Mouse (Mus musculus) midbrain, postnatal 0 days (tissue): ENCODE results near the gene Gm20388. TPM values are rescaled to one million over a fixed set of nuclear protein-coding genes. Genes with fewer than 3 reads are reported as not detected.

Experiments used
- ATAC-seq: fragments of 200-750 bp; cut with Nextera tagmentation; 2 replicates; pipeline ENCODE4 v1.8.0; 2017; ENCODE audit warnings: moderate number of reproducible peaks, mild to moderate bottlenecking, moderate TSS enrichment, moderate library complexity; ENCODE audit not compliant: low FRiP score
- DNase-seq: peaks from one replicate; pipeline ENCODE4 v3.0.0-alpha.2; 2015; ENCODE audit warnings: low spot score
- H3K27ac ChIP-seq: fragments of 300-500 bp; sonication (generic); 2 replicates; pipeline ENCODE4 v1.5.1; 2014; ENCODE audit warnings: low read depth, mild to moderate bottlenecking, low read length, mixed read lengths
- H3K27me3 ChIP-seq: fragments of 300-500 bp; sonication (generic); 2 replicates; pipeline ENCODE4 v1.6.1; 2014; ENCODE audit warnings: low read length, control low read depth, mixed read lengths; ENCODE audit not compliant: insufficient read depth
- H3K36me3 ChIP-seq: fragments of 300-500 bp; sonication (generic); 2 replicates; pipeline ENCODE4 v1.6.1; 2014; ENCODE audit warnings: low read length, control low read depth, mixed read lengths; ENCODE audit not compliant: insufficient read depth
- H3K4me1 ChIP-seq: fragments of 300-500 bp; sonication (generic); 2 replicates; pipeline ENCODE4 v1.6.1; 2014; ENCODE audit warnings: mild to moderate bottlenecking, control low read depth, antibody characterized with exemption, low read length, mixed read lengths; ENCODE audit not compliant: insufficient read depth
- H3K4me2 ChIP-seq: fragments of 300-500 bp; sonication (generic); 2 replicates; pipeline ENCODE4 v1.6.1; 2014; ENCODE audit warnings: low read depth, mild to moderate bottlenecking, low read length, mixed read lengths; ENCODE audit not compliant: poor library complexity, severe bottlenecking
- H3K4me3 ChIP-seq: fragments of 300-500 bp; sonication (generic); 2 replicates; pipeline ENCODE4 v1.5.1; 2014; ENCODE audit warnings: low read depth, mild to moderate bottlenecking, low read length, moderate library complexity
- H3K9ac ChIP-seq: fragments of 300-500 bp; sonication (generic); replicated peaks from 2 replicates; pipeline ENCODE4 v1.6.1; 2014; ENCODE audit warnings: mild to moderate bottlenecking, low read length, moderate library complexity, mixed read lengths; ENCODE audit not compliant: poor library complexity, severe bottlenecking
- H3K9me3 ChIP-seq: fragments of 300-500 bp; sonication (generic); 2 replicates; pipeline ENCODE4 v1.6.1; 2016; ENCODE audit warnings: low read length, control low read depth
- CTCF ChIP-seq: IDR thresholded peaks from 2 replicates; pipeline ENCODE4 v1.5.1; 2016; ENCODE audit warnings: antibody characterized with exemption, mild to moderate bottlenecking
- WGBS: fragments of 180-500 bp; shearing (Covaris S2); extraction: QIAGEN DNeasy Blood & Tissue Kit; methylation state at CpG from one replicate; pipeline ENCODE4 v1.1.7; 2014; 5-methylcytosine and 5-hydroxymethylcytosine counted together
- polyA plus RNA-seq: library from polyadenylated mRNA; unstranded; fragments of >200 nt; fragmentation: Nextera tagmentation; extraction: Ambion mirVana; gene quantifications from 2 replicates; pipeline ENCODE4 v1.2.1, GENCODE M21; 2015
- total RNA-seq: library from RNA; depleted of rRNA; stranded (reverse); fragments of >200 nt; gene quantifications from 2 replicates; pipeline ENCODE4 v1.2.3, GENCODE M21; 2014

The Gm20388 gene
- total and polyA plus RNA-seq, 2 experiments from 2014 or later: 74.2 TPM; not detected in 1

DNA sequence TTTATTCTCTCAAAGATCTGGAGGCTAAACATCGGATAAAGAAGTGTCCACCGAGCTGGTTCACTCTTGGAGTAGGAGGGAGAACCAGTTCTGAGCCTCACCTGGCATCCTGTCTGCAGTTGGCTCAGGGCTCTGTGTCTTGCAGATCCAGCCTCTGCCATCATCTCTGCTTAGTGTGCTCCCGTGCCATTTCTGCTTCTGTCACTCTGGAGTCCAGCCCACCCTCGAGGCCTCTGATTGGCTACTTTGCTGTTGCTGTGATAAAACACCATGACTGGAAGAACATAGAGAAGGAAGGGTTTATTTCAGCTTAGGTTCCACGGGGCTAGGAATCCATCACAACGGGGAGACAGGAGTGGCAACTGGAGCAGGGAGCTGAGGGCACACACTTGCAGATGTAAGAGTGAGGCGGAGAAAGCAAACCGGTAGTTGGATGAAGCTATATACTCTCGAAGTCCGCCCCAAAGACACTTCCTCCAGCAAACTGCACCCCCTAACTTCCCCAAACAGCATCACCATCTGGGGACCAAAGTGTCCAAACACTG, 1119.9 kb downstream of the Gm20388 start:
- 72% methylated on average over 10 of the region's 10 CpGs for WGBS
- Histone ChIP-seq H3K9me3 (no peaks in the 10 kb centered on the region), H3K36me3 (no peaks in the 10 kb centered on the region), H3K4me1 (no peaks in the 10 kb centered on the region), H3K4me3 (no peak overlapping the region), H3K4me2 (no peak overlapping the region), H3K27me3 (no peaks in the 10 kb centered on the region), H3K27ac (no peak overlapping the region), H3K9ac (no peak overlapping the region)
- TF ChIP-seq CTCF: no peak
- peak; percentile 47 for DNase-seq
- no peak for ATAC-seq

- Histone ChIP-seq H3K27ac (no peak overlapping the region), H3K9ac (no peak overlapping the region), H3K4me1 (no peaks in the 10 kb centered on the region), H3K4me3 (no peak overlapping the region), H3K9me3 (no peaks in the 10 kb centered on the region), H3K4me2 (no peak overlapping the region), H3K27me3 (no peaks in the 10 kb centered on the region), H3K36me3 (no peaks in the 10 kb centered on the region)
- WGBS: 80% methylated on average over 20 of the region's 20 CpGs
- ATAC-seq (no peak), DNase-seq (no peak)
- no peak for TF ChIP-seq CTCF
Measured at GRCm38 (mm10) chr8:121033299-121034013, 1122.8 kb downstream of the Gm20388 start.

GRCm38 (mm10) chr8:121035611-121036010, 1125.0 kb downstream of the Gm20388 start:
- 75% methylated on average over 8 of the region's 8 CpGs for WGBS
- Histone ChIP-seq H3K27ac (no peak overlapping the region), H3K9ac (no peak overlapping the region), H3K36me3 (no peaks in the 10 kb centered on the region), H3K4me2 (no peak overlapping the region), H3K4me3 (no peak overlapping the region), H3K4me1 (no peaks in the 10 kb centered on the region), H3K27me3 (no peaks in the 10 kb centered on the region), H3K9me3 (no peaks in the 10 kb centered on the region)
- DNase-seq (no peak), ATAC-seq (no peak)
- no peak for TF ChIP-seq CTCF

DNA sequence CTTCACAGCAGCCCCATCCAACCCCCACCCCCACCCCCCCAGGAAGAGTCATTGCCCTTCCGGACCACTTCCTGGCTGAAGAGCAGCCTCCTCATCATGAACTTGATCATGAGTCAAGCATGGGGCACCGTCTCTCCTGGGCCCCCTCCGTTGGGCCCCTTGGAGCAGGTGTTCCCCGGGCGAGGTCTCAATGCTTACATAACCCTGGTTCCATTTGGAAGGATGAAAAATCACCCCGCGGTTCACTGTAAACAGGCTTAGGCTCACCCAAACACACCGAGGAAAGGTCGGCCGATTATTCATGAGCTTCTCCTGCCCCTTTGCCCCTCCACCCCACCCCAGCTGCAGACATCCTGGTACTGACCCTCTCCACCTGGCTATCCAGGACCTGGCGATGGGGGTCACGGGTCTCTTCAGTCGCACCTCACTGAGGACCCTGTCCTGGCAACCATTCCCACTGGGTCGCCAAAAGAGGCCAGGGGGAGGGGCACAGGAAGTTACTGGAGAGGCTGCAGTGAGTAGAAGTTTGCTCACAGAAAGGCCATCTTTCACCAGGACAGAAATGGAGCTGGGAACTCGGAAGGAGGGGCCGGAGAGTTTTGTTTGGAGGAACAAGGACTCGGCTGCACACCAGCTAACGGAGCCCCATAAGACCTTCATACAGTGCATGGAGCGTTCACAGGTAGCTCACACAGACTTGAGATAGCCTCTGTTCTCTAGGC, 1133.2 kb downstream of the Gm20388 start:
- Histone ChIP-seq H3K27me3 (no peaks in the 10 kb centered on the region), H3K9me3 (no peaks in the 10 kb centered on the region), H3K27ac (no peak overlapping the region), H3K4me3 (no peak overlapping the region), H3K9ac (no peak overlapping the region), H3K36me3 (no peaks in the 10 kb centered on the region), H3K4me2 (no peak overlapping the region), H3K4me1 (no peaks in the 10 kb centered on the region)
- no peak for TF ChIP-seq CTCF
- 68% methylated on average over 19 of the region's 19 CpGs for WGBS
- DNase-seq: no peak
- no peak for ATAC-seq

DNA sequence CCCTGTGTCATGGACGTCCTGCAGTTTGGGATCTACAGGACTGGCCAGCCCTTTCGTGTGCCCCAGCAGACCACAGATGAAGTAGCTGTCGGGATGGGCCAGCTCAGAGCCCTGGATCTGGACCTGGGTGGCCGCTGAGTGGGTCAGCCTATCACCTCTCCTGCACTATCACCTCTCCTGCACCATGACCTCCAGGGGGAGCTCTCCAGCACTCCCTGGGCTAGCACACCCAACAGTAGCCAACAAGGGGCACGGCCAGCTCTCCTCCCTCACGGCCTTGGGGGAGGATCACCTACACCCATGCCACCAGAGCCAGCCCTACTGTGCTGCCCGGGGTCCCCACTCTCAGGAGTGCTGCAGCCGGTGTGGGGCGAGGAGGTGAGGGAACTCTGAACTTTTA, 1136.8 kb downstream of the Gm20388 start:
- no peak; the same call in 1 of the 2 replicates for TF ChIP-seq CTCF

DNA sequence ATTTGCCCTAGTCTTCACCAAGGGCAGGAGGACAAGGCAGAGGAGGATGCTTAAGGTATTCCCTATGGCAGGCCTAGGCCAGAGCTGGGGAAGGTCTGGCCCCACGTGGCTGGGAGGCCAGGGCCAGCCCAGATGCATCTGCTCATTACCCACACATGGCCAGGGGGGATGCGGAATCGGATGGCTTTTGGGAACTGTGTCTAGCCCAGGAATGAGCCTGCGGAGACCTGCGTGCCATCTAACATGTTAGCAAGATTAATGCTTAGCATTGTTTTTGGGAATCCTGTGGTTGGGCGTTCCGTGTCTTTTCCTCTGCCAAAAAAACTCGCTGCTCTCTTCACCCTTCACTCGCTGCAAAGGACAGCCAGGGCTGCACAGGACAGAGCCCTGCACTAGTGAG, 1147.4 kb downstream of the Gm20388 start:
- no peak for TF ChIP-seq CTCF
- DNase-seq (no peak), ATAC-seq (no peak)
- Histone ChIP-seq H3K27me3 (no peaks in the 10 kb centered on the region), H3K4me1 (no peaks in the 10 kb centered on the region; the same call in 1 of the 2 replicates), H3K4me3 (no peak overlapping the region), H3K9me3 (no peaks in the 10 kb centered on the region), H3K4me2 (no peak overlapping the region), H3K27ac (no peak overlapping the region), H3K9ac (no peak overlapping the region), H3K36me3 (no peaks in the 10 kb centered on the region)
- WGBS: 63% methylated on average over 9 of the region's 9 CpGs

More for the DNA sequence above, 1136.8 kb downstream of the Gm20388 start:
- Histone ChIP-seq H3K36me3 (no peaks in the 10 kb centered on the region), H3K4me3 (no peak overlapping the region), H3K4me1 (no peaks in the 10 kb centered on the region), H3K27ac (no peak overlapping the region), H3K4me2 (no peak overlapping the region), H3K9ac (no peak overlapping the region), H3K9me3 (no peaks in the 10 kb centered on the region), H3K27me3 (no peaks in the 10 kb centered on the region; the same call in 1 of the 2 replicates)
- no peak for ATAC-seq
- DNase-seq: no peak
- WGBS: 77% methylated on average over 9 of the region's 9 CpGs
